Mouse (Mus musculus) thymus, postnatal 0 days (tissue): Measurements from ENCODE around the gene Olfr655. TPM values are rescaled to one million over a fixed set of nuclear protein-coding genes. Genes with fewer than 3 reads are reported as not detected.

Source experiments
- DNase-seq: peaks from one replicate; pipeline ENCODE4 v3.0.0-alpha.2; 2015; ENCODE audit warnings: low spot score
- polyA plus RNA-seq: library from polyadenylated mRNA; unstranded; fragments of >200 nt; fragmentation: Nextera tagmentation; extraction: Ambion mirVana; gene quantifications from 2 replicates; pipeline ENCODE4 v1.2.1, GENCODE M21; 2015

Olfr655 gene
- polyA plus RNA-seq: not detected in 2 replicates

- DNase-seq: no peak
These were observed at the start of gene Olfr655 for GRCm38 (mm10) chr7:104601679-104602078. Olfr655 (minus strand) TSS chr7:104601779.

GRCm38 (mm10) chr7:104646841-104647482, 45.4 kb upstream of the Olfr655 start, which contains the start of gene Olfr658:
Olfr658 (minus strand) TSS chr7:104647305.
- DNase-seq: peak; percentile 18

GRCm38 (mm10) chr7:104624494-104624893, 22.9 kb upstream of the Olfr655 start, which contains the start of gene Olfr657:
Olfr657 (plus strand) TSS chr7:104624794.
- no peak for DNase-seq

GRCm38 (mm10) chr7:104613655-104614054, 12.1 kb upstream of the Olfr655 start, which contains the start of gene Olfr656:
Olfr656 (plus strand) TSS chr7:104613955.
- no peak for DNase-seq

GRCm38 (mm10) chr7:104604727-104605126, 3.1 kb upstream of the Olfr655 start:
- DNase-seq: no peak

GRCm38 (mm10) chr7:104603173-104603572, 1.6 kb upstream of the Olfr655 start:
- peak; percentile 55 for DNase-seq

- no peak for DNase-seq
These were observed 13.3 kb downstream of the Olfr655 start for GRCm38 (mm10) chr7:104588274-104588673.

- DNase-seq: no peak
These were observed 14.9 kb downstream of the Olfr655 start, which contains the start of gene Olfr654 for GRCm38 (mm10) chr7:104586725-104587124. Olfr654 (plus strand) TSS chr7:104587025.

- no peak for DNase-seq
These were observed 20.1 kb downstream of the Olfr655 start for GRCm38 (mm10) chr7:104581429-104581828.

- no peak for DNase-seq
These were observed 20.7 kb downstream of the Olfr655 start for GRCm38 (mm10) chr7:104580846-104581245.

- DNase-seq: no peak
These were observed 24.6 kb downstream of the Olfr655 start, which contains the start of gene Olfr653 for GRCm38 (mm10) chr7:104577014-104577413. Olfr653 (plus strand) TSS chr7:104577314.

GRCm38 (mm10) chr7:104560601-104561000, 41.0 kb downstream of the Olfr655 start, which contains the start of gene Olfr652:
Olfr652 (plus strand) TSS chr7:104560901.
- no peak for DNase-seq

- DNase-seq: no peak
These were observed 48.9 kb downstream of the Olfr655 start for GRCm38 (mm10) chr7:104552700-104553099.

GRCm38 (mm10) chr7:104549833-104550232, 51.7 kb downstream of the Olfr655 start, which contains the start of gene Olfr651:
Olfr651 (plus strand) TSS chr7:104550133.
- DNase-seq: no peak

Other genes with a start within 250 kb of the Olfr655 start
- 7.8 and 9.6 TPM in 2 replicates for gene Trim12c, start 248.4 kb downstream of the Olfr655 start, polyA plus RNA-seq
- gene Trim30b, start 231.9 kb downstream of the Olfr655 start, polyA plus RNA-seq: 0.21 and 0.46 TPM in 2 replicates
- gene Trim30c, start 200.9 kb downstream of the Olfr655 start, polyA plus RNA-seq: 0.45 and 0.74 TPM in 2 replicates
- gene Trim30a, start 136.6 kb downstream of the Olfr655 start, polyA plus RNA-seq: 15.3 and 17.9 TPM in 2 replicates
- gene Trim30d, start 93.9 kb downstream of the Olfr655 start, polyA plus RNA-seq: 4.9 and 5.8 TPM in 2 replicates
- not detected in 2 replicates for gene Olfr651, start 51.6 kb downstream of the Olfr655 start, polyA plus RNA-seq
- not detected in 2 replicates for gene Olfr652, start 40.9 kb downstream of the Olfr655 start, polyA plus RNA-seq
- not detected in 2 replicates for gene Olfr653, start 24.5 kb downstream of the Olfr655 start, polyA plus RNA-seq
- not detected in 2 replicates for gene Olfr654, start 14.8 kb downstream of the Olfr655 start, polyA plus RNA-seq
- not detected in 2 replicates for gene Olfr656, start 12.2 kb upstream of the Olfr655 start, polyA plus RNA-seq
- not detected in 2 replicates for gene Olfr657, start 23.0 kb upstream of the Olfr655 start, polyA plus RNA-seq
- not detected in 2 replicates for gene Olfr658, start 45.5 kb upstream of the Olfr655 start, polyA plus RNA-seq
- gene Olfr659, start 65.0 kb upstream of the Olfr655 start, polyA plus RNA-seq: not detected in 2 replicates
- gene Olfr661, start 84.7 kb upstream of the Olfr655 start, polyA plus RNA-seq: not detected in 2 replicates
- not detected in 2 replicates for gene Usp17le, start 175.7 kb upstream of the Olfr655 start, polyA plus RNA-seq
- not detected in 2 replicates for gene Usp17lb, start 240.8 kb upstream of the Olfr655 start, polyA plus RNA-seq